Mouse (Mus musculus) cortical plate, adult 2 months (tissue): ENCODE data around the gene Parm1. TPM values are rescaled to one million over a fixed set of nuclear protein-coding genes. Genes with fewer than 3 reads are reported as not detected.

Experiments used
- H3K27ac ChIP-seq: fragments of 200-500 bp; 2 replicates; pipeline ENCODE4 v1.5.1; 2012; ENCODE audit warnings: low read length, control low read depth, inconsistent platforms; ENCODE audit not compliant: insufficient read depth
- H3K4me1 ChIP-seq: fragments of 200-500 bp; 2 replicates; pipeline ENCODE4 v1.6.1; 2011; ENCODE audit warnings: low read length; ENCODE audit not compliant: control insufficient read depth, insufficient read depth
- H3K4me3 ChIP-seq: fragments of 200-500 bp; 2 replicates; pipeline ENCODE4 v1.5.1; 2011; ENCODE audit warnings: mild to moderate bottlenecking, low read length, control low read depth; ENCODE audit not compliant: insufficient read depth
- CTCF ChIP-seq: fragments of 200-500 bp; IDR thresholded peaks from 2 replicates; pipeline ENCODE4 v1.5.1; 2011; ENCODE audit warnings: mild to moderate bottlenecking, control low read depth, low read length; ENCODE audit not compliant: insufficient read depth; ENCODE audit errors: extremely low read depth
- POLR2A ChIP-seq: fragments of 200-500 bp; IDR thresholded peaks from 2 replicates; pipeline ENCODE4 v1.6.1; 2011; ENCODE audit warnings: mild to moderate bottlenecking, low read length, control low read depth; ENCODE audit not compliant: insufficient read depth; ENCODE audit errors: extremely low read depth
- polyA plus RNA-seq: library from polyadenylated mRNA; depleted of rRNA; stranded (reverse); fragments of >200 nt; gene quantifications from 2 replicates; pipeline ENCODE4 v1.2.3, GENCODE M21; 2012

Parm1 gene
- polyA plus RNA-seq, 1 experiment, result 21.2 TPM

GRCm38 (mm10) chr5:91517077-91517476 lies 338 bp upstream of the Parm1 start:
- peak overlapping the region; percentile 76; the same call in 1 of the 2 replicates for H3K4me3 ChIP-seq
- no peak overlapping the region for H3K27ac ChIP-seq
- no peaks in the 10 kb centered on the region for H3K4me1 ChIP-seq
- TF ChIP-seq CTCF, result no peak
- TF ChIP-seq POLR2A, result no peak

- Histone ChIP-seq H3K4me3 (peak overlapping the region; percentile 76), H3K27ac (no peak overlapping the region), H3K4me1 (no peaks in the 10 kb centered on the region)
- TF ChIP-seq CTCF (no peak), POLR2A (no peak)
These were observed 931 bp downstream of the Parm1 start for GRCm38 (mm10) chr5:91518302-91518790.

GRCm38 (mm10) chr5:91518946-91519345 lies 1.5 kb downstream of the Parm1 start:
- H3K4me3 ChIP-seq, result peak overlapping the region; percentile 76
- no peak for TF ChIP-seq CTCF
- no peak for TF ChIP-seq POLR2A
- no peaks in the 10 kb centered on the region for H3K4me1 ChIP-seq
- H3K27ac ChIP-seq, result no peak overlapping the region

GRCm38 (mm10) chr5:91519521-91519920 lies 2.1 kb downstream of the Parm1 start:
- no peak overlapping the region for H3K27ac ChIP-seq
- H3K4me1 ChIP-seq, result no peaks in the 10 kb centered on the region
- TF ChIP-seq CTCF, result no peak
- no peak for TF ChIP-seq POLR2A
- H3K4me3 ChIP-seq, result peak overlapping the region; percentile 76; the same call in 1 of the 2 replicates

- Histone ChIP-seq H3K4me3 (no peak overlapping the region), H3K4me1 (no peaks in the 10 kb centered on the region), H3K27ac (no peak overlapping the region)
- no peak for TF ChIP-seq CTCF
- TF ChIP-seq POLR2A, result no peak
These were observed 15.5 kb downstream of the Parm1 start for GRCm38 (mm10) chr5:91532748-91533496.

GRCm38 (mm10) chr5:91559071-91559610 lies 41.7 kb downstream of the Parm1 start:
- Histone ChIP-seq H3K4me3 (no peak overlapping the region), H3K4me1 (0 out of 2 replicates have a peak, but pooled peaks cover 2% of the 10 kb centered on the region), H3K27ac (no peak overlapping the region)
- no peak for TF ChIP-seq POLR2A
- TF ChIP-seq CTCF, result no peak

- no peak overlapping the region for H3K27ac ChIP-seq
- no peak overlapping the region for H3K4me3 ChIP-seq
- TF ChIP-seq CTCF (no peak), POLR2A (no peak)
- H3K4me1 ChIP-seq, result 0 out of 2 replicates have a peak, but pooled peaks cover 3% of the 10 kb centered on the region
These were observed 42.3 kb downstream of the Parm1 start for GRCm38 (mm10) chr5:91559711-91560110.

GRCm38 (mm10) chr5:91561394-91561793 lies 44.0 kb downstream of the Parm1 start:
- no peak overlapping the region for H3K27ac ChIP-seq
- TF ChIP-seq POLR2A, result no peak
- no peak for TF ChIP-seq CTCF
- H3K4me3 ChIP-seq, result no peak overlapping the region
- H3K4me1 ChIP-seq, result 0 out of 2 replicates have a peak, but pooled peaks cover 3% of the 10 kb centered on the region

GRCm38 (mm10) chr5:91562486-91562885 lies 45.1 kb downstream of the Parm1 start:
- Histone ChIP-seq H3K4me1 (0 out of 2 replicates have a peak, but pooled peaks cover 3% of the 10 kb centered on the region), H3K27ac (no peak overlapping the region), H3K4me3 (no peak overlapping the region)
- TF ChIP-seq POLR2A (no peak), CTCF (no peak)
